Mouse (Mus musculus) stomach, postnatal 0 days (tissue): ENCODE measurements around the gene Tcf7l1. TPM values are rescaled to one million over a fixed set of nuclear protein-coding genes. Genes with fewer than 3 reads are reported as not detected.
A peak's percentile ranks its signal among the peaks of the same experiment; 100 is the strongest.

Experiments
- ATAC-seq: fragments of 200-750 bp; cut with Nextera tagmentation; 2 replicates; pipeline ENCODE4 v1.8.0; 2017; ENCODE audit not compliant: low FRiP score, low TSS enrichment
- DNase-seq: peaks from one replicate; pipeline ENCODE4 v3.0.0-alpha.2; 2016; ENCODE audit warnings: low spot score
- H3K27ac ChIP-seq: fragments of 300-500 bp; sonication (generic); replicated peaks from 2 replicates; pipeline ENCODE4 v1.5.1; 2014; ENCODE audit warnings: mild to moderate bottlenecking, control low read depth
- H3K27me3 ChIP-seq: fragments of 300-500 bp; sonication (generic); 2 replicates; pipeline ENCODE4 v1.6.1; 2014; ENCODE audit warnings: low read length; ENCODE audit not compliant: control insufficient read depth, insufficient read depth
- H3K36me3 ChIP-seq: fragments of 300-500 bp; sonication (generic); 2 replicates; pipeline ENCODE4 v1.6.1; 2014; ENCODE audit warnings: low read length, mixed read lengths; ENCODE audit not compliant: control insufficient read depth, insufficient read depth
- H3K4me1 ChIP-seq: fragments of 300-500 bp; sonication (generic); replicated peaks from 2 replicates; pipeline ENCODE4 v1.6.1; 2014; ENCODE audit warnings: antibody characterized with exemption; ENCODE audit not compliant: control insufficient read depth, insufficient read depth
- H3K4me2 ChIP-seq: fragments of 300-500 bp; sonication (generic); replicated peaks from 2 replicates; pipeline ENCODE4 v1.6.1; 2014; ENCODE audit warnings: low read depth, mild to moderate bottlenecking, control low read depth, moderate library complexity
- H3K4me3 ChIP-seq: fragments of 300-500 bp; sonication (generic); 2 replicates; pipeline ENCODE4 v1.5.1; 2014; ENCODE audit warnings: low read depth, low read length, control low read depth
- H3K9ac ChIP-seq: fragments of 300-500 bp; sonication (generic); 2 replicates; pipeline ENCODE4 v1.6.1; 2014; ENCODE audit warnings: mild to moderate bottlenecking, low read length, control low read depth, mixed read lengths
- H3K9me3 ChIP-seq: fragments of 300-500 bp; sonication (generic); 2 replicates; pipeline ENCODE4 v1.6.1; 2016; ENCODE audit warnings: low read length; ENCODE audit not compliant: control insufficient read depth
- CTCF ChIP-seq: IDR thresholded peaks from 2 replicates; pipeline ENCODE4 v1.5.1; 2016; ENCODE audit warnings: antibody characterized with exemption, low read depth, mild to moderate bottlenecking, moderate library complexity
- EP300 ChIP-seq: optimal IDR thresholded peaks from 2 replicates; pipeline ENCODE3; 2016; ENCODE audit warnings: antibody characterized with exemption
- WGBS: fragments of 180-500 bp; shearing (Covaris S2); extraction: QIAGEN DNeasy Blood & Tissue Kit; methylation state at CpG from one replicate; pipeline ENCODE4 v1.1.7; 2014; 5-methylcytosine and 5-hydroxymethylcytosine counted together
- polyA plus RNA-seq: library from polyadenylated mRNA; unstranded; fragments of >200 nt; fragmentation: Nextera tagmentation; extraction: Ambion mirVana; gene quantifications from 2 replicates; pipeline ENCODE4 v1.2.1, GENCODE M21; 2015

The Tcf7l1 gene
- polyA plus RNA-seq, 1 experiment from 2014 or later, result 11.1 TPM

DNA sequence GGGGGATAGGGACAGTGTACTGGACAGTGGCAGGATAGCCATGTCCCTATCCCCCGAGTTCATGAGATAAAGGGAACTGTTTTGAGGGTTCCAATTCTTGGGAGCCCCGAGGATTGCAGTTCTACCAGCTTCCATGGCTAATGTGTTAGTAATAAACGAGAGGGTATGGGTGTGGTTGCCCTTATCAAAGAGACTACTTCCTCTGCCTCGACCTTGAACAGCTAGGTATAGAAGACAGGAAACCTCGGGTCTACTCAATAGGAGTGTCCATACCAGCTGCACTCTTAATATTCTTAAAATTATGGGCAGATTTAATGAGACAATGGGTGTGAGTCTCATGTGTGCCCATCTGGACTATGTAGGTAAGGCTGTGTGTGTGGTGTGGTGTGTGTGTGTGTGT is 100.0 kb downstream of the Tcf7l1 start:
- H3K4me2 ChIP-seq, result no peak overlapping the region
- no peak overlapping the region for H3K9ac ChIP-seq
- H3K27ac ChIP-seq, result no peak overlapping the region
- 51% methylated on average over 5 of the region's 5 CpGs for WGBS
- no peaks in the 10 kb centered on the region for H3K27me3 ChIP-seq
- no peaks in the 10 kb centered on the region for H3K36me3 ChIP-seq
- peaks cover 2% of the 10 kb centered on the region; the same call in 1 of the 2 replicates for H3K4me1 ChIP-seq
- H3K4me3 ChIP-seq, result no peak overlapping the region
- ATAC-seq (no peak), DNase-seq (no peak)
- TF ChIP-seq CTCF (no peak), EP300 (no peak)
- no peaks in the 10 kb centered on the region for H3K9me3 ChIP-seq

DNA sequence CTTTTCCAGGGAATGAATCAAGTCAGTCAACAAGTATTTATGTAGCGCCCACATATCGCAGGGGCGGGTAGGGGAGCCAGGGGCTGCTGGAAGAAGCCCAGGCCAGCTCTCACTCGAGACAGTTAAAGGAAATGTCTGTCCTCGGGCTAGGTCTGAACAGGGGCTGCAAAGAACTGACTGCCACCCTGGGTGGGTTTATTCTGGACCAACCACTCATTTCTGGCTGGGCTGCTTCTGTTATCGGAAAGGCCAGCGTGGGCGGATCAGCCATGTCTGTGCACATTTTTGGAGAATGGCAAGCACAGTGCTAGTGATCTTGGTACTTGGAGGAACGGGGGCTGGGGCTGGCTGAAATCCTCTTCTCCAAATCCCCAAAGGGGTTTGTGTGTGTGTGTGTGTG is 103.9 kb downstream of the Tcf7l1 start:
- WGBS, result 39% methylated on average over 9 of the region's 9 CpGs
- peaks cover 2% of the 10 kb centered on the region for H3K4me1 ChIP-seq
- DNase-seq, result no peak
- ATAC-seq, result peak; percentile 36; the same call in 1 of the 2 replicates
- H3K27me3 ChIP-seq, result no peaks in the 10 kb centered on the region
- no peak for TF ChIP-seq EP300
- no peak for TF ChIP-seq CTCF
- no peak overlapping the region for H3K9ac ChIP-seq
- H3K4me3 ChIP-seq, result no peak overlapping the region
- 0 out of 2 replicates have a peak overlapping the region, but pooled peaks have one; percentile 24 for H3K27ac ChIP-seq
- H3K4me2 ChIP-seq, result no peak overlapping the region
- no peaks in the 10 kb centered on the region for H3K9me3 ChIP-seq
- H3K36me3 ChIP-seq, result no peaks in the 10 kb centered on the region

DNA sequence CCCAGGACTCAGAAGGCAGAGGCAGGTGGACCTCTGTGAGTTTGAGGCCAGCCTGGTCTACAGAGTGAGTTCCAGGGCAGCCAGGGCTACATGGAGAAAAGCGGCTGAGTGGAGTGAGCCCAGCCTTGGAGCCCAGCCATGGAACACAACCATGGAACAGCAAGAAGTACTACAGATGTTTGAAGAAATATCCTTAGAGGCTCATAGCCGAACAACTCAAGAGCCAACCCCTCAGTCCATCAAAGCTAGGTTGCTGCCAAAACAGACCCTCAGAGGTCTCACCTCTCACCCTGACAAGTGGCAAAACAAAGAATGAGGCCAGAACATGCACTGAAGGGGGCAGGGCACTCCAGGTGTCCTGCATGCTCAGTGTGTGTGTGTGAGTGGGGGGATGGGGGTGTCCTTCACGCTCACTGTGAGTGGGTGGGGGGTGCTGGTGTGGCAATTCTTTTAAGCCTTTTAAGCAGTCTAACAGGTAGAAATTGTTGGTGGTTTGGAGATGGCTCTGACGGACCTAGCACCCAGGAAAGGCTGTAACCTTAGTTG is 104.7 kb downstream of the Tcf7l1 start:
- no peaks in the 10 kb centered on the region; the same call in none of the 2 replicates for H3K4me1 ChIP-seq
- ATAC-seq, result no peak

DNA sequence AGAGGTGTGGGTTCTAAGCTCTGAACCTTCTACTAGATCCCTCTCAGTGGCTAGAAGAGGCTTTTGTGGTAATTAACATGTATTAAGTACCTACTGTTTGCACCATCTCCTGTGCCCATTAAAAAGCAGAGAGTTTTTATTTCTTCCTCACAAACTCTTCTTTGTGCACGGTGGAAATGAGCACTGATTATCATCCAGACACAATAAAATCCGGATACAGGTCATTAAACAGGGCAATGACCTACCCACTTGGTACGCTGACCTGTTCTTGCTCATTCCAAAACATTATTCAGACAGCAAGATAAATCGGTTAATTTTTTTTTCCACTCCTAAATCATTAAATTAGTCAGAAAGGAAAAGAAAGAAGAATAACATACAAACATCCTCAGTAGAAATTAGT is 106.8 kb downstream of the Tcf7l1 start:
- no peak overlapping the region for H3K27ac ChIP-seq
- WGBS, result 51% methylated on average over 4 of the region's 4 CpGs
- DNase-seq (no peak), ATAC-seq (no peak)
- H3K9ac ChIP-seq, result no peak overlapping the region
- H3K4me3 ChIP-seq, result no peak overlapping the region
- H3K27me3 ChIP-seq, result no peaks in the 10 kb centered on the region
- peaks cover 14% of the 10 kb centered on the region for H3K4me1 ChIP-seq
- no peak for TF ChIP-seq EP300
- TF ChIP-seq CTCF, result no peak
- H3K4me2 ChIP-seq, result no peak overlapping the region
- no peaks in the 10 kb centered on the region for H3K36me3 ChIP-seq
- no peaks in the 10 kb centered on the region for H3K9me3 ChIP-seq

More for the DNA sequence above, 104.7 kb downstream of the Tcf7l1 start:
- H3K9me3 ChIP-seq, result no peaks in the 10 kb centered on the region
- no peak for DNase-seq
- no peak overlapping the region for H3K9ac ChIP-seq
- 60% methylated on average over 4 of the region's 4 CpGs for WGBS
- no peak overlapping the region for H3K4me2 ChIP-seq
- no peak overlapping the region for H3K27ac ChIP-seq
- H3K4me3 ChIP-seq, result no peak overlapping the region
- no peaks in the 10 kb centered on the region for H3K27me3 ChIP-seq
- no peak for TF ChIP-seq CTCF
- no peak for TF ChIP-seq EP300
- H3K36me3 ChIP-seq, result no peaks in the 10 kb centered on the region

DNA sequence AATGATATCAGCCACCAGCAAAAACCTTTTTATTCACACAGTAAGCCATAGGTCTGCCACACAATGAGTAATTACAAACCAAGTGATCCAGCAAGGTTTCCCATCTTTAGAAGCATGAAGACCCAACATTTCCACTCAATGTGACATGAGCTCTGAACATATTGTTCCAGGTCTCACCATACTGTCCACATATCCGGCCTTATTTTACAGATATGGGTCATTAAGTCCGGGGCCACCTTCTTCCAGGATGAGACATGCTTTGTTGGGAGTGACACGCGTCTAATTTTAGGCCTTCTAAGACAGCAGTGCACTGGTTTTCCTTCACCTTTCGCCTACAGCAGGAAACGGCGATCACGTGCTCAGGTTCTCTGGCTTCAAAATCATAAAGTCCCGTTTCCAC is 108.1 kb downstream of the Tcf7l1 start:
- TF ChIP-seq CTCF (no peak), EP300 (no peak)
- DNase-seq (no peak), ATAC-seq (no peak)
- Histone ChIP-seq H3K4me1 (peaks cover 14% of the 10 kb centered on the region), H3K4me2 (no peak overlapping the region), H3K4me3 (no peak overlapping the region), H3K9me3 (no peaks in the 10 kb centered on the region), H3K27ac (no peak overlapping the region), H3K36me3 (no peaks in the 10 kb centered on the region), H3K27me3 (no peaks in the 10 kb centered on the region), H3K9ac (no peak overlapping the region)
- WGBS, result 74% methylated on average over 9 of the region's 9 CpGs

DNA sequence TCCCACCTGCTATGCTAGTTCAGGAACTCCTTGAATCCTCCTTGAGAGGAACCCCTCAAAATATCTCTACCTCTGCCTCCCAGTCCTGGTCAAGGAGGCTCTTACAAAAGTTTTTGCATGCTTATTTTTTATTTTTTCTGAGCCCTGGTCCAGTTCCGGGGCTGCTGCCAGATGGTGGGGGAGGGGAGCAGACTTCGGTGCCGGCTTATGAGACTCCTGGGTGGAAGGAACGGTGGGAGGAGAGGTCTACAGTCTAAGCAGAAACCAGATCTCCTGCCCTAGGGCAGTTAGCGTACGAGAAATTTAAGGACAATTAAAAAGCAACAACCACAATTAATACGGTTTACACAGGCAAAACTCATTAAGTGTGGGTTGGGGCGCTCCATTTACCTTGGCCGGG is 110.4 kb downstream of the Tcf7l1 start:
- no peak for DNase-seq
- Histone ChIP-seq H3K4me1 (peaks cover 14% of the 10 kb centered on the region), H3K36me3 (no peaks in the 10 kb centered on the region), H3K4me2 (no peak overlapping the region), H3K27ac (peak overlapping the region; percentile 81), H3K9me3 (no peaks in the 10 kb centered on the region), H3K9ac (no peak overlapping the region; the same call in 1 of the 2 replicates), H3K27me3 (no peaks in the 10 kb centered on the region), H3K4me3 (no peak overlapping the region)
- ATAC-seq, result no peak
- TF ChIP-seq EP300, result no peak
- WGBS, result 28% methylated on average over 9 of the region's 9 CpGs
